Mouse (Mus musculus) mesoderm, embryonic 11.5 days (tissue): ENCODE results near the gene Prtn3.
A peak's percentile ranks its signal among the peaks of the same experiment; 100 is the strongest.

Source experiments
- DNase-seq: peaks from one replicate; pipeline ENCODE4 v3.0.0-alpha.2; 2012; ENCODE audit warnings: low read depth, low spot score

Prtn3 gene

GRCm38 (mm10) chr10:79874290-79874862, at the start of gene Prtn3, which contains the start of gene Plppr3:
Gene Prtn3 (plus strand): TSS chr10:79874476.
Gene Plppr3 (minus strand): TSS chr10:79874634.
- DNase-seq, result peak; percentile 87

GRCm38 (mm10) chr10:79831583-79831982, 42.7 kb upstream of the Prtn3 start:
- no peak for DNase-seq

GRCm38 (mm10) chr10:79832026-79832785, 42.1 kb upstream of the Prtn3 start:
- DNase-seq, result no peak

GRCm38 (mm10) chr10:79832786-79833181, 41.5 kb upstream of the Prtn3 start:
- no peak for DNase-seq

GRCm38 (mm10) chr10:79834769-79835398, 39.4 kb upstream of the Prtn3 start:
- peak; percentile 84 for DNase-seq

GRCm38 (mm10) chr10:79836918-79837317, 37.4 kb upstream of the Prtn3 start:
- DNase-seq, result no peak

GRCm38 (mm10) chr10:79838151-79838550, 36.1 kb upstream of the Prtn3 start:
- DNase-seq, result no peak

- no peak for DNase-seq
These were observed 34.2 kb upstream of the Prtn3 start for GRCm38 (mm10) chr10:79840091-79840490.

GRCm38 (mm10) chr10:79840644-79841551, 33.4 kb upstream of the Prtn3 start:
- DNase-seq, result peak; percentile 81

- no peak for DNase-seq
These were observed 32.0 kb upstream of the Prtn3 start for GRCm38 (mm10) chr10:79842322-79842721.

GRCm38 (mm10) chr10:79843476-79843875, 30.8 kb upstream of the Prtn3 start:
- no peak for DNase-seq

GRCm38 (mm10) chr10:79846553-79846952, 27.7 kb upstream of the Prtn3 start:
- DNase-seq, result no peak

- DNase-seq, result no peak
These were observed 24.2 kb upstream of the Prtn3 start for GRCm38 (mm10) chr10:79849941-79850628.

- no peak for DNase-seq
These were observed 22.6 kb upstream of the Prtn3 start for GRCm38 (mm10) chr10:79851653-79852052.

- no peak for DNase-seq
These were observed 22.0 kb upstream of the Prtn3 start for GRCm38 (mm10) chr10:79852107-79852789.

- DNase-seq, result no peak
These were observed 21.4 kb upstream of the Prtn3 start for GRCm38 (mm10) chr10:79852827-79853226.

GRCm38 (mm10) chr10:79853392-79853791, 20.9 kb upstream of the Prtn3 start:
- DNase-seq, result peak; percentile 69

GRCm38 (mm10) chr10:79853860-79854795, 20.1 kb upstream of the Prtn3 start, which contains the start of gene Ptbp1:
Gene Ptbp1 (plus strand): TSS chr10:79854427.
- peak; percentile 100 for DNase-seq
